Mouse (Mus musculus): ENCODE results near the gene Gtf2a2. TPM values are rescaled to one million over a fixed set of nuclear protein-coding genes. Genes with fewer than 3 reads are reported as not detected.
"Not testable (repeated sequence)": the region's sequence is repeated elsewhere in the genome, so short reads cannot be mapped to it uniquely, and the experiment has no call there.

The Gtf2a2 gene
- polyA plus RNA-seq, 1 experiment from 2014 or later: 247 TPM

DNA sequence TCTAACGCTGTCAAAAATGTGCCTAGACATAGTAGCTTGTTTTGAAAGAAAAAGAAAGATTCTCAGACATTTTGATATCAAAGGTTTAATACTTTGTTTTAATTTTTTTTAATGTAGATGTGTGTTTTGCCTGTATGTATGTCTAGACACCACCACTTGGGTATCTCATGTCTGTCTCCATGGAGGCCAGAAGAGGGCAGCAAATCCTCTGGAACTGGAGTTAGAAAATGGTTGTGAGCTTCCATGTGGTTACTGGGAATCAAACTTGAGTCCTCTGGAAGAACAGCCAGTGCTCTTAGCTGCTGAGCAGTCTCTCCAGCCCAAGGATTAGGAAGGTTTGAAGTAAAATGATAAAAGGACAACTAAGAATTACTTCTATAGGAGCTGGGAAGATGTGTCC lies 13.0 kb upstream of the Gtf2a2 start:
- no peak overlapping the region for H3K27ac ChIP-seq
- peaks cover 90% of the 10 kb centered on the region for H3K36me3 ChIP-seq (ENCODE audit: poor library complexity, severe bottlenecking)
- H3K9ac ChIP-seq: no peak overlapping the region
- no peaks in the 10 kb centered on the region for H3K27me3 ChIP-seq
- H3K4me3 ChIP-seq: no peak overlapping the region
- H3K4me2 ChIP-seq: no peak overlapping the region
- no peak for ATAC-seq
- WGBS: 91% methylated on average over 1 of the region's 1 CpGs
- no peaks in the 10 kb centered on the region for H3K9me3 ChIP-seq (replicated peaks)
- no peaks in the 10 kb centered on the region for H3K4me1 ChIP-seq

DNA sequence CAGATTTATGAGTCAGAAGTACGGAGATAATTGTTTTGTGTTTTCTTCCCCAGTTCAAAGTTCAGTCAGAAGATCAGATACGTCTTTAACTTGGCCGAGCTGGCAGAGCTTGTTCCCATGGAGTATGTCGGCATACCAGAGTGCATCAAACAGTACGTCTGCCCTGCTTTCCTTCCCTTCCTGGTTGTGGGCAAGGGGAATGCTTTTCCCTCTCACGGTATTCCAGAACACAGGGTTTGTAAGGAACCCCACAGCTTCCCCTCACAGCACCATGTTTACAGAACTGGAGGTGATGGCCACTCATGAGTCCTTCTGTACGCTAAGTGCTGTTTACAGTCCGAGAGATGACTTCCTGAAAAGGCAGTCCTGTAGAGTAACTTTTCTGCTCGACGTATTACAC lies 8.8 kb upstream of the Gtf2a2 start:
- no peak for ATAC-seq
- Histone ChIP-seq H3K36me3 (ENCODE audit: poor library complexity, severe bottlenecking) (peaks cover 87% of the 10 kb centered on the region), H3K4me3 (no peak overlapping the region), H3K27me3 (no peaks in the 10 kb centered on the region), H3K4me1 (no peaks in the 10 kb centered on the region), H3K4me2 (no peak overlapping the region), H3K27ac (no peak overlapping the region), H3K9me3 (replicated peaks) (no peaks in the 10 kb centered on the region), H3K9ac (no peak overlapping the region)
- WGBS: 92% methylated on average over 10 of the region's 10 CpGs

DNA sequence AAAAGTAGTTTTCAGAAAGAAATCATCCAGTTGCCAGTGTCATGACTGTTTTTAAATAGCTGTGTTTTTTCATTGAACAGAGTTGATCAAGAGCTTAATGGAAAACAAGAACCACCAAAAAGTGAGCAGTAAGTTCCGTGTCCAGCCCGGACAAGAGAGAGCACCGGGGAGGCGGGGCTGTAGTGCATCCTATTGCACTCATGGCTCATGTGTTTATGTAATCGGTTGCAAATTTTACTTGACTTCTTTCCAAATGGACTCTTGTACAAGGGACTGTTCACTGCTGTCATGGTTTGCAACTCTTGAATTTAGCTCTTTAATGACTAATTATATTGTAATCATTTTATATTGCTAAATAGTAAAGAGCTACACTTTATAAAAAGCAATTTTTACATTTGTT lies 5.4 kb upstream of the Gtf2a2 start:
- Histone ChIP-seq H3K36me3 (ENCODE audit: poor library complexity, severe bottlenecking) (peaks cover 73% of the 10 kb centered on the region), H3K27me3 (no peaks in the 10 kb centered on the region), H3K4me1 (no peaks in the 10 kb centered on the region), H3K9ac (no peak overlapping the region), H3K9me3 (replicated peaks) (no peaks in the 10 kb centered on the region), H3K4me2 (no peak overlapping the region), H3K4me3 (no peak overlapping the region), H3K27ac (no peak overlapping the region)
- no peak for ATAC-seq
- 91% methylated on average over 5 of the region's 5 CpGs for WGBS

DNA sequence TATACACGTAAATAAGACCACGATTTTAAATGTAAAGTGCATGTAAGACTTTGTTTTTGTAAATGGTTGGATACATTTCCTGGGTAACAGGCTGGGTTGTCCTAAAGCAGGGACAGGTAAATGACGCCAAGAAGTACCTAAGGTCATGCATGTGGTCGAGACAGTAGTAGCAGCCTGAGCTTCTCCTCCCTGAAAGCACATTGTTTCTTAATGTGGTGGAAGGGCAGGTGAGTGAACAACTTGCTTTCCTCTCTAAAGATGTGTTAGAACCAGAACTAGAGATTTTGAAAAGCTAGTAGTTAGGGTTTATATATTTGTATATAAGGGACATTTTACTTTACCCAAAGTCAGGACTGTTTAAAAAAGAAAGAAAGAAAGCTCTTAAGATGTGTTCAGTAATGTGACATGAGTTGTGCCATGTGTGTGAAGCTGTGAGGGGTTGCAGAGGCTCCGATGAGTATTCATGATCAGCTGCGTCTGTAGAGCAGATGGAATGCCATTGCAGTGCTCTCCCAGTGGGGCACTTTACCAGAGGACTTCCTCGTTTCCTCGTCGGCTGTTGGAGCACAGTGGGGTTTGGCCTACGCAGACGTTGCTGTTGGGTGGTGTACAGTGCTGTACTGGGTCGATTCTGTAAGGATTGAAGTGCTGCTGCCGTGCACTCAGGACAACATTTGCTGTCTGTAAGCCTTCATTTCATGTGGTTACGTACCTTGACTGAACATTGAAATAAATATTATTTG lies 4.7 kb upstream of the Gtf2a2 start:
- H3K36me3 ChIP-seq (ENCODE audit: poor library complexity, severe bottlenecking): peaks cover 66% of the 10 kb centered on the region

DNA sequence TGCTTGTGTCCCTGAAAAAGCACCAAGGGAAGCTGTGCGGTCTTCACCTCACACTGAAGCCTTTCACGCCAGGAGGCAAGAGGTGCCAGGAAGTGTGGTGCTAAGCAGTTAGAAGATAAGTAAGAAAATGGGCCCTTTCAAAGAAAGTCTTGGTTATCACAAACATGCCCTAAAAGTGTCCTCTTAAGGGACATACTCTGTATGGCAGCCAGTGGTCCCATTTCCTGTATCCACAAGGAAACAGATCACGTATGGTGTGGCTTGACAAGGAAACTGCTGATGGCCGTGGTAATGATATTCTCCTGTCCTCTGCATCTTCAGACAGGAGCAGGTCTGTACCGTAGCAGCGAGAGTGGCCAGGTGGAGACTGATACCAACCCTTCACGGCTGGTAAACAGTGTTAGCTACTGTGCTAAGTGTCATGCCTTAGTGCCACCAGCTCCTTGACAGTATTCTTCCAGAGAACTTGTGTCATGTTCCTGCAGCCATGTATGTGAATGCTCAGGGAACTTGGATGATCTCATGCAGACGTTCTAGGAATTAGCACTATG lies 2.5 kb upstream of the Gtf2a2 start:
- Histone ChIP-seq H3K9ac (no peak overlapping the region), H3K4me3 (no peak overlapping the region), H3K4me2 (no peak overlapping the region), H3K4me1 (peaks cover 17% of the 10 kb centered on the region), H3K36me3 (ENCODE audit: poor library complexity, severe bottlenecking) (peaks cover 47% of the 10 kb centered on the region), H3K27me3 (no peaks in the 10 kb centered on the region), H3K9me3 (replicated peaks) (no peaks in the 10 kb centered on the region), H3K27ac (no peak overlapping the region)
- ATAC-seq: no peak
- 89% methylated on average over 8 of the region's 8 CpGs for WGBS

More for the DNA sequence above, 4.7 kb upstream of the Gtf2a2 start:
- no peaks in the 10 kb centered on the region for H3K9me3 ChIP-seq (replicated peaks)
- H3K9ac ChIP-seq: no peak overlapping the region
- ATAC-seq: no peak
- 92% methylated on average over 14 of the region's 14 CpGs for WGBS
- no peak overlapping the region for H3K4me3 ChIP-seq
- no peak overlapping the region for H3K27ac ChIP-seq
- no peaks in the 10 kb centered on the region for H3K27me3 ChIP-seq
- H3K4me1 ChIP-seq: no peaks in the 10 kb centered on the region
- no peak overlapping the region for H3K4me2 ChIP-seq

DNA sequence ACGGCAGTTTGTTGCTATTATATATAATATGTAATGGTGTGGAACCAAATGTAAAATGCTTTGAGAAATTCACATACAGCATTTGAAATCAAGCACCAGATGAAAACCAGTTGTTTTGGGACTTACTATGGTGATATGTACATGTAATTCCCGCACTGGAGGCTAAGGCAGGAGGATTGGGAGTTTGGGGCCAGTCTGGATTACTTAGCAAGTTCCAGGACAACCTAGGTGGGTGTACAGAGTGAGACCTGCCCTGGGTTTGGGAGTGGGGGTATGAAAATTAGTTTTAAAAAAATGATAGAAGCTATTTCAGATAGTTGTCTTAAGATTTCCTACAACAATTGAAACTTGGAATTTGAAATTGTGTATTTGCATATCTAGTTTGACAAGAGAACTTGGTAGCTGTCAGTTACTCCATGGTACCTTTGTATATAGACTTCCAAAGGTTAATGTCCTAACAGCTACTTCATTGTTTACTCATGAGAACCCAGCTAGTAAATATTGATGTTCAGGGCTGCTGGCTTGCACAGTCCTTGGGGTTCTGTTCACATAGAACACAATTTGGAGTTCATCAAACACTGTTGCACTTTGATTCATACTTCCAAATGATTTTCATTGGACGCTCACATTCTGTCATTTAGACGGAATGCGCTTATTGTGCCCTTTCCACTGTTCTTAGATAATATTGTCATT lies 1.4 kb upstream of the Gtf2a2 start:
- ATAC-seq: no peak
- WGBS: 94% methylated on average over 5 of the region's 5 CpGs
- Histone ChIP-seq H3K4me2 (no peak overlapping the region), H3K27ac (no peak overlapping the region), H3K9ac (no peak overlapping the region), H3K27me3 (no peaks in the 10 kb centered on the region), H3K36me3 (ENCODE audit: poor library complexity, severe bottlenecking) (peaks cover 37% of the 10 kb centered on the region), H3K9me3 (replicated peaks) (no peaks in the 10 kb centered on the region), H3K4me1 (peaks cover 17% of the 10 kb centered on the region), H3K4me3 (no peak overlapping the region)

DNA sequence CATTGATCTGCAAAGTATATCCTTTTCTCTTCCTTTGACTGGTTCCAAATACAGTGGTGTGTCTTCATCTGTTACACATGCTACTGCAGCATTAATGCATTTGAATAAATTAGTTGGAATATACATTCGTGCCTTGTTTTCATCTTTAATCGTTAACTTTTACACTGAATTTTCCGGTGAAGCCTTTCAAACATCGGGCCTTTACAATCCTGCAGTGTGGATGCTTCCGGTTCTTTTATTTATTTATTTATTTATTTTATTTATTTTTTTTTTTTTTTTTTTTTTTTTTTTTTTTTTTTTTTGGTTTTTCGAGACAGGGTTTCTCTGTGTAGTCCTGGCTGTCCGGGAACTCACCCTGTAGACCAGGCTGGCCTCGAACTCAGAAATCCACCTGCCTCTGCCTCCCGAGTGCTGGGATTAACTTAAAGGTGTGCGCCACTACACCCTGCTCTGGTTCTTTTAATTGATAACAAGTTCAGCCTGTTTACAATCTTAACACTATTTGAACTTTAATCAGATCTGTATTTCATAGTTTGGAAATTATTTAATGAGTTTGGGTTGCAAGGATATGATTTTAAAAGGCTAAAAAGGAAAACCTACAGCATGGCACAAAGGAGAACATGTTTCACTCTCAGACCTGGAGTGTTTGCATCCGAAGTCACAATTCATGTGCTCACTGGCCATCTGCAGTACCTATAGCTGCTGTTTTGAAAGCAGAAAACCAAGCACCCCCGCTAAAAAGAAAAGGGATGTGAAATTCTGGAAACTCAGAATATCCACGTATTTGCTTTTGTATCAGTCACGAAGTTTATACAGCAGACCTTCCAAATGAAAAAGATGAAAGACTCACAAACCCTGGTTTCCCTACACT lies 578 bp upstream of the Gtf2a2 start:
- Histone ChIP-seq H3K9me3 (replicated peaks) (no peaks in the 10 kb centered on the region), H3K36me3 (ENCODE audit: poor library complexity, severe bottlenecking) (peaks cover 37% of the 10 kb centered on the region), H3K4me2 (peak overlapping the region; percentile 85), H3K27me3 (no peaks in the 10 kb centered on the region), H3K9ac (peak overlapping the region; percentile 87), H3K4me1 (peaks cover 17% of the 10 kb centered on the region), H3K27ac (peak overlapping the region; percentile 90), H3K4me3 (peak overlapping the region; percentile 67)
- WGBS: 66% methylated on average over 14 of the region's 14 CpGs
- ATAC-seq: peak; percentile 23

DNA sequence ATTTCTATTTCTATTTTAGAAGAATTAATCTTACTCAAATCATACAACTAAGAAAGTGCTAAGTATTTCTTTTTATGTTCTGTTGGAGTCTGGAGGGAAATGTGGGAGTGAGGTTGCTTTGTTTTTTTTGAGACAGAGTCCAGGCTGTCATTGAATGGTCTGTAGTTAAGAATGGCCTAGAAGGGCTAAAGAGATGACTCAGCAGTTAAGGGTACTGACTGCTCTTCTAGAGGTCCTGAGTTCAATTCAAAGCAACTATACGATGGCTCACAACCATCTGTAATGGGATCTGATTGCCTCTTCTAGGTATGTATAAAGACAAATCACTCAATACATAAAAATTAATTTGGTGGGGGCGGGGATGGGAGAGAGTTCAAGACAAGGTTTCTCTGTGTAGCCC lies 3.3 kb downstream of the Gtf2a2 start:
- Histone ChIP-seq H3K4me1 (peaks cover 17% of the 10 kb centered on the region), H3K27me3 (no peaks in the 10 kb centered on the region), H3K36me3 (ENCODE audit: poor library complexity, severe bottlenecking) (peaks cover 11% of the 10 kb centered on the region), H3K9ac (no peak overlapping the region), H3K4me3 (no peak overlapping the region), H3K27ac (no peak overlapping the region), H3K9me3 (replicated peaks) (no peaks in the 10 kb centered on the region), H3K4me2 (no peak overlapping the region)
- no peak for ATAC-seq
- 98% methylated on average over 2 of the region's 2 CpGs for WGBS

DNA sequence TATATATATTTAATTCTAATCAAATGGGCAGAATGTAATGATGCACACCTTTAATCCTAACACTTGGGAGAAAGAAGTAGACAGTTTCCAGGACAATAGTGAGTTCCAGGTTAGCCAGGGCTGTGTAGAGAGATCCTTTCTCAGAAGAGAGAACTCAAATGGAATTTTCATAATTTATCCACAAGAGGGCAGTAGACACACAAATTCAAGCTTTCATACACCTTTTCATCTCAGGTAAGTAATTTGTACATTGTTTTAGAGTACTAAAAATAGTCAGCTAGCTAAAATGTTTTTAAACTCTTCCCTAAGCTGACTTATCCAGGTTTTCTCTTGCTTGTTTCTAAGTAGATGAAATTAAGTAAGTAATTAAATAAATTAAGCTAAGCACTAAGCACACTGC lies 6.5 kb downstream of the Gtf2a2 start:
- peaks cover 13% of the 10 kb centered on the region for H3K36me3 ChIP-seq (ENCODE audit: poor library complexity, severe bottlenecking)
- no peak overlapping the region for H3K4me3 ChIP-seq
- peaks cover 8% of the 10 kb centered on the region for H3K4me1 ChIP-seq
- H3K27ac ChIP-seq: no peak overlapping the region
- ATAC-seq: no peak
- H3K4me2 ChIP-seq: no peak overlapping the region
- H3K9me3 ChIP-seq (replicated peaks): no peaks in the 10 kb centered on the region
- no peak overlapping the region for H3K9ac ChIP-seq
- no peaks in the 10 kb centered on the region for H3K27me3 ChIP-seq

DNA sequence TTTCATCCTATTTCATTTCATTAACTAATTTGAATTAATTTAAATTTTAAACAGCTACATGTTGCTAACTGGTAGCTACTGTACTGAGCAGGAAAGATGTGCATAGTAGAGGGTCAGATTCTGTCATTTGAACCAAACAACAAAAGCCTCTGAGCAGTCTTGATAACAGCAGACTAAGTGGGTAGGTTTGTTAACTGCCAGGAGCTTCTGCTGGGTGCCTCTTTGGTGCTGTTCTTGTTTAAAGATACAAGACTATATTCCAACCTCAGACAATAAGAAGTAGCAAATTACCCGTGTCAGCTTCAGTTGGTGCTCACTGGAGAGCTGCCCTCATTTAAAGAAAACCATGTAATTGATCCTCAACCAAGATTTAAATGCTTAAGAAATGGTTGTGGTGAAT lies 9.3 kb downstream of the Gtf2a2 start:
- Histone ChIP-seq H3K4me2 (no peak overlapping the region), H3K9ac (no peak overlapping the region)
- 78% methylated on average over 1 of the region's 1 CpGs for WGBS

DNA sequence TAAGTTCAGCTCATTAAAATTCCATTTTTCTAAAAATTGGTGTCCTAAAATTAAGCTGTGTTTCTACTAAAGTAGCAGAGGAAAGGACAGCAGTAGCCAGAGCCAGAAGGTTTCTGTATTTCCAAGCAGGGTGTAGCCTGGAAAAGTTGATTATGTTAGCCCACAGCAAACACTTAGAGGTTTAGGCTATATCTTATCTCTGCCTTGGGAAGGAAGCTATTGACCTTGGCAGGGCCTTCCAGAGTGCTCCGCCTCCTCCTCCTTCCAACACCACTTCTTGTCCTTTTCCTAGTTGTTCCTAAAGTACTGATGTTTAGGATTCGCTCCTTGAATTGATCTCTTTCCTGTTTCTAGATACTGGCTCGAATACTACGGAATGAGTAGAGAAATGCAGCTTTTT lies 9.7 kb downstream of the Gtf2a2 start:
- Histone ChIP-seq H3K4me2 (no peak overlapping the region), H3K27me3 (no peaks in the 10 kb centered on the region), H3K4me3 (no peak overlapping the region), H3K4me1 (no peaks in the 10 kb centered on the region), H3K9me3 (replicated peaks) (no peaks in the 10 kb centered on the region), H3K27ac (no peak overlapping the region), H3K9ac (no peak overlapping the region), H3K36me3 (ENCODE audit: poor library complexity, severe bottlenecking) (peaks cover 10% of the 10 kb centered on the region)
- no peak for ATAC-seq
- WGBS: 95% methylated on average over 4 of the region's 4 CpGs

More for the DNA sequence above, 9.3 kb downstream of the Gtf2a2 start:
- Histone ChIP-seq H3K4me3 (no peak overlapping the region), H3K27ac (no peak overlapping the region), H3K36me3 (ENCODE audit: poor library complexity, severe bottlenecking) (peaks cover 13% of the 10 kb centered on the region), H3K9me3 (replicated peaks) (no peaks in the 10 kb centered on the region), H3K4me1 (no peaks in the 10 kb centered on the region), H3K27me3 (no peaks in the 10 kb centered on the region)
- ATAC-seq: no peak

DNA sequence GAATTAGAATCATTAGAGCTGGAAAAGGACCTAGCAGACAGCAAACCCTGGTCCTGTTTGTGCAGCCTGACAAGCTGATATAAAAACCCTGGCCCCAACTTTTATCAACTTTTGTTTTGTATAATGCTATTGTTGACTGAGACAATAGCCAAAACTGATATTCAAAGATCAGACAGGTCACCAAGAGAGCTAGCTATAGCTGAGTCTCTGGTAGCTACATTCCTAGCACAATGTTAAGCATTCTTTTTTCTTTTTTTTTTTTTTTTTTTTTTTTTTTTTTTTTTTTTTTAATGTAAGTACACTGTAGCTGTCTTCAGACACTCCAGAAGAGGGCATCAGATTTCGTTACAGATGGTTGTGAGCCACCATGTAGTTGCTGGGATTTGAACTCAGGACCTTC lies 11.3 kb downstream of the Gtf2a2 start:
- not testable (repeated sequence) for H3K4me2 ChIP-seq; H3K9ac ChIP-seq; H3K4me3 ChIP-seq; H3K36me3 ChIP-seq (ENCODE audit: poor library complexity, severe bottlenecking); H3K9me3 ChIP-seq (replicated peaks); H3K27me3 ChIP-seq; H3K27ac ChIP-seq; ATAC-seq; H3K4me1 ChIP-seq
- WGBS: 86% methylated on average over 1 of the region's 1 CpGs

All from forebrain, embryonic 13.5 days (tissue).